Mouse (Mus musculus) kidney, postnatal 4 days (tissue): ENCODE results near the gene Coq5.

Source experiments
- DNase-seq, 2 experiments: peaks; one replicate each; pipeline ENCODE4 v3.0.0; 2021; ENCODE audit warnings: mixed read lengths in 2 of 2

The Coq5 gene

DNA sequence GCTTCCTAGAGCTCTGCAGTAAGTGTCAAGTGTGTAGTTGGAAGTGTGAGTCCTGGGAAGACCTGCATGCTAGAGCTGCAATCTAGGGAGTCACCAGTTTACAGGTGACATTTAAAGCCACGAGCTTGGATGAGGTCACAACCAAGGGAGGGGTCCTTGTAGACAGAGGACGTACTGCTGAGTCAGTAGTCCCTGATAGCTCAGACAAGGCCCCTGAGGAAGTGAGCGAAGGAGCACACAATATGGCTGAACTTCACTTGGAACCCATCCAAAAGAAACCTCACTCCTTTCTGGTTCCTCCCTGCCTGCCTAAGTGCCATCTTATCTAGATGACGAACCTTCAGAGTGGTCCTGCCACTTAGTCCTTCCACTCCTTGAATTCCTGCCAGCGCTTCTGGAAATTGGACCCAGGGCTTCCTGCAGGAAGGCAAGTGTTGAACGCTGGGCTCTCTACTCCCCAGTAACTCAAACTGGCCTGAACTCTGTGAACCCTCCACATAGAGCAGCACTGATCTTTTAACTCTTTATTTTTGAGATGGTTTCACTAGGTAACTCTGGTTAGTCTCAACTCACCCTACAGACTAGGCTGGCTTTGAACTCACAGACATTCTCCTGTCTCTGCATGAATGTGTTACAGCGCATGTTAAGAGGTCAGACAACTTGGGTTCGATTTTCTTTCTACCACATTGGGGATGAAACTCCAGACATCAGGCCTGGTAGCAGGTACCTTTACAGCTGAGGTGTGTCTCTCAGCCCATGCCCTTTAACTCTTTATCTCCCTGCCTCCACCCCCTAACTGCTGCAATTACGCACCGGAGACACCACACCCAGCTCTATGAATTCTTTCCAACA, 33.6 kb downstream of the Coq5 start:
- no peak for DNase-seq

DNA sequence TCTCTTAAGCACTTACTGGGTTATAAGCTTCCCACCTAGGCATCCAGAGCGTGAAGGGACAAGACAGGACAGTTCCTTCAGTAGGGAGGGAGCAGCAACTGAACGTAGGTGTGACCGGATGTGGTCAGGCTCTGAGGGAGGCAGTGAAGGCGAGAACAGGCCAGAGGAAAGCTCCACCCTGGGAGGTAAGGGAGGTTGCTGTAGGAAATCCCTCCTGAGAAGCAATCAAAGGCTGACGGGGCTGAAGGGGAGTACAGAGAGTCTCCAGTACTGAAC, 34.1 kb downstream of the Coq5 start:
- DNase-seq, result no peak

DNA sequence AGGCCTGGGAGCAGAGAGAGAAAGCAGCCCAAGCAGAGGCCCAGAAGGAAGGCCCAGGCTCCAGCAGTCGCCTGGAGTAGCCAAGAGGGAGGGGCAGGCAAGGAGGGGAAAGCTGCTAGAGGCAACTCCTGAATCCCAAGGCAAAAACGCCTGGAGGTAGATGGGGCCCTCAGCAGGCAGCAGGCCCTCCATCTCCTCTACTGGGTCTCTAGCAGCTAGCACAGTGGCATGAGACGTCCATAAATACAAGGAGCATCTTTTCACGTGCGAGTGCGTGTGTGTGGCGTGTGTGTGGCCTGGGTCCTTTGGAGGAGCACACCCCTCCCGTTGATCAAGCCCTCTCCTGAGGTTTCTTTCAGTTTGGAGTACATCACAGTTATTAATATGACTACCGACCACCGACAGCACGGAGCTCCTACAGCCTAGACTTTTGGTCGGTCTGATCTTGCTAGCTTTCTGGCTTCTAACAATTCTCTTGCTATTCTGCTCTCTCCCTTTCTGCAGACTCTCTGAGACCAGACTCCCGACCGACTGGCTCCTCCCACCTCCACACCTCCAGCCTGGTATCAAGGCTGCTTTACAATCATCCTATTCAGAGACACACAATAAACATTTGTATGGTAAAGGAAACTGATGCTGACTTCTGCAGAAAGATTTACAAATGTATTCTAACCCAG, 37.6 kb downstream of the Coq5 start:
- DNase-seq, result peak; percentile 32 to 49

DNA sequence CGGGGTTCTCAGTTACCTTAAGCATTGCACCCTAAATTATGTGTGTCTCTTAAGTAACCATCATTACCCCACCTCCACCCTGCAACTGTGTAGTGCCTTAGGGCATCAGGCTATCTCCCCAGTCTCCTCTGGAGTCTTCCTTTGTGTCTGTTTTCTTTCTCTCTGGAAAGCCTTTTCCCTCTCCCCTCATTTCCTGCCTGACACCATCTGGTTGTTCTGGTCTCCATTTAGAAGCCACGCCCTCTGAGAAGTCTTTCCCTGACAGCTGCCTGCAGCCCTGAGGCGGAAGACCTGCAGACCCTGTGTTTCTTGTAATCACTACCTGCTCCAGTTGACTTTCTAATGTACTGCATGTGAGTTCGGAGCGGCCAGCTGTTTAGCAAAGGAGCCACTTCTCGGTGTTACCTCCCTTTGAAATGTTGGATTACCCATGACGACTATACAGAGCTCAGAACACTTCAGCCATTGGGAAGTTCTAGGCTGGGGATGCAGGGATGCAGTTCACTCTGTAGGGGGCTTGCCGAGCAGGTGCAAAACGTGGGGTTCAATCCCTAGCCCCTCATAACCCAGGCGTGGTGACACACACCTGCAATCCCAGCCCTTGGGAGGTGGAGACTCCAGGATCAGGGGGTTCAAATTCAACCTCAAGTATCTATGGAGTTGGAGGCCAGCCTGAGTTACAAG, 38.3 kb downstream of the Coq5 start:
- peak; percentile 42 to 51 for DNase-seq

DNA sequence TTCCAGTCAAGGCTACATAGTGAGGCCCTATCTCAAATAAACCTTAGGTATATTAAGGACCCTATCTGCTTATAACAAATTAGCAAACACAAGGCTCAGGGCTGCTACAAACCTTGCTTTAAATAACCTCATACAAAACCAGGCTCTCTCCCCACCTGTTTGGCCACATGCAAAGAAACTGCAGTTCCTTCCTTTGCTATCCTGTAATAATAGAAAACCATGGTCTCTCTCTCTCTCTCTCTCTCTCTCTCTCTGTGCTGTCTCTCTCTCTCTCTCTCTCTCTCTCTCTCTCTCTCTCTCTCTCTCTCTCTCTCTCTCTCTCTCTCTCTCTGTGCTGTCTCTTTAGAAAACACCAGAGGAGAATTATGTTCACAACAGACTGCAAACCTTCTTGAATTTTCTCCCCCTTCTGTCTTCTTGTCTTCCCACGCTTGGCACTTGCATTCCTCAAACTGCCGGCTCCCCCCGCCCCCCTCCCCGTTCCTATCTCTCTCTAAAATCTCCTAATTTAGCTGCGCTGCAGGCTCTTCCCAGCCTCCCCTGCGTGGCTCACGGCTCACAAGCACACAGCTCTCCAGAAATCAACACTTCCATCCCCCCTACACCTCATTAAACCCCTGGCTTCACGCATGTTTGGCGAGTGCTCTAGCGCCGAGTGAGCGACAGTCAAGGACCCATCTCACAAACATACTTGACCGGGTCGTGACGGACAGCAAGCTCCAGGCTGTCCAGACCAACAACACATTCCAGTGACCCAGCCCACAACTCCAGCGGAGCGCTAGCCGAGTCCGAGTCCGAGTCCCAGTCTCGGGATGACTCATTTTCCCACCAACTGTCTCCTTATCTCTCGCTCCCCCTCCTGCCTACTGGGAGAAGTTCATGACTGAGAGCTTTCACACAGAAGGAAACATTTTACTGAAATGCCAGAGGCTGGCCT, 39.8 kb downstream of the Coq5 start:
- DNase-seq, result peak; percentile 81 to 90

DNA sequence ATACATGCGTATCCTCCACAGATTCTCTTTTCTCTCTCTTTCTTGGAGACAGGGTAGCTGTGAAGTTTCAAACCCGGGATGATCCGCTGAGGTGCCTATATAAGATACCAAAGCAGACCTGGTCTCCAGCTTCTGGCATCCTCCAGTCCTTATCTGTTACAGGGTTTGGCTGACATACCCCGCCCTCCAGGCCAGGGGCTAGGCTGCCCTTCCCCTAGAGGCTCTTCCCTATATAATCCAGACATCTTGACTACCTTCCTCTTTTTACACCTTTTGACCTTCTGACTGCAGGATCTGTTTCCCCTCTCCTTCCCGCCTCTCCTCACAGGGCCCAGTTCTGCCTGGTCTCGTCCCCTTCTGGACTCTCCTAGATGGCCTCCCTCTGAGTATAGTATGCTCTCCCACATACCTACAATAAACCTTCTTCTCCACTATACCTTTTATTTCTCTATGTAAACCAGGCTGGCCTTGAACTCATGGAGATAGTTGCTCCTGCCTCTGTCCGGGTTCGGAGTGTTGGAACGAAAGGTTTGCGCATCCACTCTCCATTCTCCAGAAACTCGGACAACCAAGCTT, 46.9 kb downstream of the Coq5 start:
- DNase-seq, result no peak

DNA sequence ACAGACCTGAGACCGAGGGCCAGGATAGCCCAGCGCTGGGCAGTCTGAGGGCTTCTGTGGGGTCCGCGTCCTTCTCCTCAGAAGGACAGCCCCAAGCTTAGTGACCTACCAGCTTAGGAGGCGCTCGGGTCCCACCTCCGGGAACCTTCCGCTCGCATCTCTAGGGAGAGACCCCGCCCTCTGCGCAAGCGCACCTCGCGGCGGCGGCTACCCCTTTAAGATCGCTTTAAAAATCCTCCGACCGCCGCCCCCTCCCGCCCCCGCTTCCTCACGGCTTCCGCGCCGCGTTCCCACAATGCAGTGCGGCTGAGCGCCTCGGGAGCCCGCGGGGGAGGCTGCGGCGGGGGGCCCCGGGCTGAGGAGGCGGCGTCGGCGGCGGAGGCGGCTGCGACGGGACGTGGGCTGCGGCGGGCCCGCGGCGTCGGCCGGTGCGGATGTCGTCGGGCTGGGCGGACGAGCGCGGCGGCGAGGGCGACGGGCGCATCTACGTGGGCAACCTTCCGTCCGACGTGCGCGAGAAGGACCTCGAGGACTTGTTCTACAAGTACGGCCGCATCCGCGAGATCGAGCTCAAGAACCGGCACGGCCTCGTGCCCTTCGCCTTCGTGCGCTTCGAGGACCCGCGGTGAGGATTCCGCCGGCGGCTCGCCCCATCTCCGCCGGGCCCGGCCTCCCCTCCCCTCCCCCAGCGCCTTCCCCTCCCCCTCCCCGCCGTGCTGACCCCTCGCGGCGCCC, 47.6 kb downstream of the Coq5 start, which contains the start of gene Srsf9:
TSS of gene Srsf9 (plus strand) at position 303 of the 735 bp plus-strand sequence.
- DNase-seq, result peak; percentile 97 to 98

DNA sequence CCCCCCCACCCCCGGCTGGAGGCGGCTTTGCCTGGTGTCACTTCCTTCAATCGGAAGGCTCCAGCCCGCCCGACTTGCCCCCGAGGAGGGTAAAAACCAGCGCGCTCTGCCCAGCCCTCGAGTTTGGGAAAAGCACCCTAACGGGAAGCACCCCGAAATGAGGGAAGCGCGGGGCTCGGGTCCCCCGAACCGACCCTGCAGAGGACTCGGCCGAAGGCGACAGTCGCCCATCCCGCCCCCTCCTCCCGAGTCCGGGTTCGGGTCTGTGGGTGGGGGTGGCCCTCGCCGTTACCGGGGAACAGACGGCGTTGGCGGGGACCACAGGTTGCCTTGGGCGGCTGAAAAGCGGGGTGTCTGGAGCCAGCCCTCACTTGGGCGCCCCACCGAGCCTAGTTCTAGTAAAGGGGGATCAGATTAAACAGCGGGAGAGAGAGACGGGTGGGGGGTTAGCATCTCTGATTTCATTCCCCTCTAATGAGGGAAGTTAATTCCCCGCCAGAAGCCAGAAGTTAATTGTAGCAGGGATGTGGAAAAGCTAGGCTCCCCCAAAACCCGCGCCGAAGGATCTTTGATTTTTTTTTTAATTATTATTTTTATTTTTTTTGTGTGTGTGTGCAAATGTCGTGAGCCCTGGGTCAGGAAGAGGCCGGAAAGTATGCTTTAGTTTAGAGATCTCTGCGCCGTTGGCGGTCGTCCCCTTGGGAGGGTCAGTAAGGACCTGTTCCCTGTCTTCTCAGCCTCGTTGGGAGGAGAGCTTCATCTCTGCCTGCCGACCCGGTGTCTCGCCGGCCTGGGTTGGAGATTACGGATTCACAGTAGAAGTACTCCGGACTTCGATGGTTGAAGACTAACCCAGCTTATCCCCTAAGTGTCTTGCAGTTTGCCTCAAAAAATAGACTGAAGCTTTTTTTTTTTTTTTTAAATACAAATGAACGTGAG, 48.4 kb downstream of the Coq5 start:
- DNase-seq, result peak; percentile 36 to 42

DNA sequence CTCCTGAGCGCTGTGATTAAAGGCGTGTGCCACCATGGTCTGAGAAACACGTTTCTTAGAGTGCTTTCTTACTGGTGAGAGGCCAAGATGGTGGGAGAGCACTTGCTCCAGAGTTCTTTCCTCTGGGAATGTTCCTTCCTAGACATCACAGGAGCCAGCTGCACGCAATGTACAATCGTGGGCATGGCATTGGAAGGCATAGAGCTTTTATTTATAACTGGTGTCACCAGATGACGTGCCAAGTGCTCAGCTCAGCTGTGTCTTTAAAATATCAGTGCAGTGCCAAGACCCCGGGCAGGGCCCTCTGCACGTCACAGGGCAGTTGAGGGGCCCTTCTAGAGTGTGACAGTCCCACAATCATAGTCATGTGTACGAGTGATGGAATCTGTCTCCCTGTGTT, 51.5 kb downstream of the Coq5 start:
- no peak for DNase-seq

DNA sequence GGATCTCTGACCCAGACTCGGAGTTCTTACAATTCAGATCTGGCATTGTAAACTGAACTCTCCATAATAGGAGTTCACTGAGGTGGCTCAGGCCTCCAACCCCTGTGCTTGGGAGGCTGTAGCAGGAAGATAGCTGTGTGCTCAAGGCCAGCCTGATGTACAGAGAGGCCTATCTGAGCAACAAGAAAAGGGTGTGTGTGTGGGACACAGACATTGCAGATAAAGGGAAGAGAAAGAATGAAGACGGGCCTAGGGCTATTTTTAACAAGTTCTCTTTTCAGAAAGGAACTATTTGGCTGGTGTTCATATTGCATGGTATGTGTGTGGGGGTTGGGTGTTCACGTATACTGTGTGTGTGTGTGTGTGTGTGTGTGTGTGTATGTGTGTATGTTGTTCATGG, 54.2 kb downstream of the Coq5 start:
- no peak for DNase-seq

DNA sequence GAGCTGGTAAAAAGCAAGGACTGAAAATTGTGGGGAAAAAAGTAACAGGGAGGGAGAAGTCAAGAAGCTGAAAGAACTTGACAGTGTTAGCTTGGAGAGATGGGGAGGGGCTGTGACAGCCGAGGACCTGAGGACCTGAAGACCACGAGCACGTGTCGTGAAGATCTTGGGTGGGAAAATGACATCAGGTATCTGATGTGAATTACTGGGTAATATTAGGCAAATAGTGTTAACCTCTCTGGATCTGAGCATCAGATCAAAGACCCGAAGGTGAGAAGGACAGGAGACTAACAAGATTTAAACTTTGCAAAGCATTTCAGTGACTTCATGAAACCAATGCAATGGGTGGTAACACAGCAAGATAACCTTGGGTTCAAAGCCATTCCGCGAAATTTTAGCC, 60.5 kb downstream of the Coq5 start:
- no peak for DNase-seq

DNA sequence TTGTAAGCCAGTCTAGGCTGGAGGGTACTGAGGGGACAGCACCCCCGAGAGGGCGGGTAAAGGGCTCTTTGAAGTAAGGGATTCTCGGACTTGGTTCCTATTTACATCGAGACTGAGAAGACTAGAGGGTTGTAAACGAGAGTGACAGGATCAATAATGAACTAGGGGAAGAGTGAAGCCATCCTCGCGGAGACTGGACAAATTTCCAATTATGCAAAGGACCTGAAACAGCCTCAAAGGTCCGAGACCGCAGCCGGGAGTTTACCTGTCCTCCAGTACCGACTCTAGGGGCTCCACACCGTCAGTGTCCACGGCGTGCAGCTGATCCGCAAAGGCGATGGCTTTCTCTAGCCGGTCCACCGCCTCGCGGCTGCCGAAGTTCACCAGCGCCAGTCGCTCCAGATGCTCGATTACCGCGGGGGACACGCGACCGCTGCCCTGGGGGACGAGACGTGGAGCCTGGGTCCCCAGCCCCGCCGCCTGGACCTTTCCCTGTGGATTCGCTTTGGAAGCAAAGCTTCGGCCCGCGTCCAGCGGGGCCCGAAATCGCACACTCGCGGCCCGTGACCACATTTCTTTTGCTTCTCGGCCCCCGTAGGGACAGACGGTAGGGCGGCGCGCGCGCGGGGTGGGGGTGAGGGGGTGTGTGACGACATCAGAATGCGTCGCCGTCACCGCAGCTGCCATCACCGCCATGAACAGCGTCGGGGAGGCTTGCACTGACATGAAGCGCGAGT, 61.3 kb downstream of the Coq5 start, which contains the start of the genes Gatc and Triap1:
TSS of gene Gatc (minus strand) at position 602 of the 737 bp plus-strand sequence.
TSS of gene Triap1 (plus strand) at position 649 of the 737 bp plus-strand sequence.
- peak; percentile 93 to 95 for DNase-seq

DNA sequence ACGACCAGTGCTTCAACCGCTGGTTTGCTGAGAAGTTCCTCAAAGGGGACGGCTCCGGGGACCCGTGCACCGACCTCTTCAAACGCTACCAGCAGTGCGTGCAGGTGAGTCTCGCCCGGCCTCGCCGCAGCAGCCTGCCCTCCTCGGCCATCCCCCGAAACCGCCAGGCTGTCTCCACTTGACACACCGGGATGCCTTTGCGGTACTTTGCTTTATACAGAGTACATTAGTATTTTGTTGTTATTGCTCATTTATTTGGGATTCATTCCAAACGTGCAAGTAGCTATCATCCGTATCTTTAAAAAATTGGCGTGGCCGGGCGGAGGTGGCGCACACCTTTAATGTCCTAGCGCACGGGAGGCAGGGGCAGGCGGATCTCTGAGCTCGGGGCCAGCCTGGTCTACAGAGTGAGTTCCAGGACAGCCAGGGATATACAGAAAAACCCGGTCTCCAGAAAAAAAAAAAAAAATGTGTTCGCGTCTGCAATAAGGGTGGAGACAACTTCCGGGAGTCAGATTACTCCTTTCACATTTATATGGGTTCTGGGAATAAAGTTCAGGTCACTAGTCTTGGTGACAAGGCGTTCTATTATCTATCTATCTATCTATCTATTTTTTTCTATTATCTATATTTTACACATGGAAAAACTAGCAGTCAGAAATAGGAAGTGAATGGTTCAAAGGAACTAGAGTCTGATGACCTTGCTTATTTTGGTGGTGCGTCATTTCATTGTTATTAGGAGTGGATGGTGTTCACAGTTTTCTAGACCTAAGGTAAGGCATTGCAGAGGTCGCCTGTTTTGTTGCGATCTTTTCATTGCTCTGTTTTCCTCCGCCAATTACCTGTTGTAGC, 62.1 kb downstream of the Coq5 start:
- DNase-seq, result no peak
